Mouse (Mus musculus) midbrain, embryonic 15.5 days (tissue): ENCODE results near the gene Tmem120a. TPM values are rescaled to one million over a fixed set of nuclear protein-coding genes. Genes with fewer than 3 reads are reported as not detected.

Experiments
- ATAC-seq: fragments of 200-750 bp; cut with Nextera tagmentation; replicated peaks from 2 replicates; pipeline ENCODE4 v1.8.0; 2017; ENCODE audit warnings: moderate TSS enrichment
- H3K27ac ChIP-seq: fragments of 300-500 bp; sonication (generic); 2 replicates; pipeline ENCODE4 v1.5.1; 2015; ENCODE audit warnings: mild to moderate bottlenecking, inconsistent platforms
- H3K27me3 ChIP-seq: fragments of 300-500 bp; sonication (generic); replicated peaks from 2 replicates; pipeline ENCODE4 v1.6.1; 2015; ENCODE audit warnings: inconsistent platforms
- H3K36me3 ChIP-seq: fragments of 300-500 bp; sonication (generic); replicated peaks from 2 replicates; pipeline ENCODE4 v1.6.1; 2015; ENCODE audit warnings: inconsistent platforms
- H3K4me1 ChIP-seq: fragments of 300-500 bp; sonication (generic); 2 replicates; pipeline ENCODE4 v1.6.1; 2015; ENCODE audit warnings: inconsistent platforms
- H3K4me2 ChIP-seq: fragments of 300-500 bp; sonication (generic); 2 replicates; pipeline ENCODE4 v1.6.1; 2015; ENCODE audit warnings: inconsistent platforms, mild to moderate bottlenecking, moderate library complexity
- H3K4me3 ChIP-seq: fragments of 300-500 bp; sonication (generic); 2 replicates; pipeline ENCODE4 v1.5.1; 2015; ENCODE audit warnings: mild to moderate bottlenecking, inconsistent platforms
- H3K9ac ChIP-seq: fragments of 300-500 bp; sonication (generic); 2 replicates; pipeline ENCODE4 v1.6.1; 2015; ENCODE audit warnings: mild to moderate bottlenecking, inconsistent platforms
- H3K9me3 ChIP-seq: fragments of 300-500 bp; sonication (generic); 2 replicates; pipeline ENCODE4 v1.6.1; 2016; ENCODE audit warnings: inconsistent platforms
- WGBS: fragments of 180-500 bp; shearing (Covaris S2); methylation state at CpG from one replicate; pipeline ENCODE4 v1.1.7; 2015; ENCODE audit warnings: mixed read lengths; 5-methylcytosine and 5-hydroxymethylcytosine counted together
- polyA plus RNA-seq: library from polyadenylated mRNA; unstranded; fragments of >200 nt; fragmentation: Nextera tagmentation; extraction: Ambion mirVana; gene quantifications from 2 replicates; pipeline ENCODE4 v1.2.1, GENCODE M21; 2015

Tmem120a gene
- polyA plus RNA-seq, 1 experiment from 2014 or later = 85.5 TPM

GRCm38 (mm10) chr5:135719586-135720120, 24.6 kb downstream of the Tmem120a start:
- Histone ChIP-seq H3K27ac (no peak overlapping the region), H3K9me3 (no peaks in the 10 kb centered on the region), H3K36me3 (peaks cover 5% of the 10 kb centered on the region; the same call in 1 of the 2 replicates), H3K4me2 (no peak overlapping the region), H3K27me3 (no peaks in the 10 kb centered on the region), H3K9ac (no peak overlapping the region), H3K4me1 (peaks cover 5% of the 10 kb centered on the region), H3K4me3 (no peak overlapping the region)
- WGBS = 86% methylated on average over 10 of the region's 10 CpGs
- no peak for ATAC-seq

GRCm38 (mm10) chr5:135715624-135716023, 28.6 kb downstream of the Tmem120a start:
- H3K27me3 ChIP-seq = no peaks in the 10 kb centered on the region
- no peak overlapping the region for H3K9ac ChIP-seq
- H3K4me3 ChIP-seq = no peak overlapping the region
- 59% methylated on average over 10 of the region's 10 CpGs for WGBS
- H3K9me3 ChIP-seq = no peaks in the 10 kb centered on the region
- H3K36me3 ChIP-seq = peaks cover 5% of the 10 kb centered on the region; the same call in 1 of the 2 replicates
- H3K27ac ChIP-seq = no peak overlapping the region
- H3K4me1 ChIP-seq = 0 out of 2 replicates have a peak, but pooled peaks cover 2% of the 10 kb centered on the region
- ATAC-seq = no peak
- H3K4me2 ChIP-seq = no peak overlapping the region

GRCm38 (mm10) chr5:135713441-135714218, 30.6 kb downstream of the Tmem120a start:
- no peak overlapping the region for H3K27ac ChIP-seq
- H3K9me3 ChIP-seq = no peaks in the 10 kb centered on the region
- H3K4me3 ChIP-seq = no peak overlapping the region
- no peak overlapping the region for H3K9ac ChIP-seq
- peaks cover 5% of the 10 kb centered on the region; the same call in 1 of the 2 replicates for H3K36me3 ChIP-seq
- H3K4me1 ChIP-seq = 0 out of 2 replicates have a peak, but pooled peaks cover 2% of the 10 kb centered on the region
- WGBS = 81% methylated on average over 16 of the region's 16 CpGs
- no peak overlapping the region for H3K4me2 ChIP-seq
- ATAC-seq = no peak
- H3K27me3 ChIP-seq = no peaks in the 10 kb centered on the region

DNA sequence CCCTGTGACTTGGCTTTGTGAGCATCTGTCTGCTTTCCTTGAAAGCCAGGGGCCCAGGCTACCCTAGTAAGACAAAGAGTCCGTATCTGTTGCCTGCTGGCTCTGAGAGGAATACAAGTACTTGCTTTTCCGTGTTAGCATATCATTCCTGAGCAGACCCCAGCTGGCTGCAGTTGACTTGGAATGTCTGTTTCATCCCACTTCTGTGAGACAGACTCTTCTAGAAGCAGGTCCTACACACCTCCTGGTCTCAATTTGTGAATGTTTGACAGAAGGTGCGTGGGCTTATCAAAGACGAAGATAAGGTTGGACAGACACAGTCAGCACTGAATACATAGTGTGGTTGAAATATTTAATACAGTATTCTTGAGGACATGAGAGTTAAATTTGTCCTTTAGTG, 31.4 kb downstream of the Tmem120a start:
- 0 out of 2 replicates have a peak, but pooled peaks cover 2% of the 10 kb centered on the region for H3K4me1 ChIP-seq
- 72% methylated on average over 4 of the region's 4 CpGs for WGBS
- H3K36me3 ChIP-seq = peaks cover 5% of the 10 kb centered on the region; the same call in 1 of the 2 replicates
- H3K4me3 ChIP-seq = no peak overlapping the region
- no peaks in the 10 kb centered on the region for H3K27me3 ChIP-seq
- ATAC-seq = no peak
- H3K9me3 ChIP-seq = no peaks in the 10 kb centered on the region
- H3K4me2 ChIP-seq = no peak overlapping the region
- H3K27ac ChIP-seq = no peak overlapping the region
- H3K9ac ChIP-seq = no peak overlapping the region

DNA sequence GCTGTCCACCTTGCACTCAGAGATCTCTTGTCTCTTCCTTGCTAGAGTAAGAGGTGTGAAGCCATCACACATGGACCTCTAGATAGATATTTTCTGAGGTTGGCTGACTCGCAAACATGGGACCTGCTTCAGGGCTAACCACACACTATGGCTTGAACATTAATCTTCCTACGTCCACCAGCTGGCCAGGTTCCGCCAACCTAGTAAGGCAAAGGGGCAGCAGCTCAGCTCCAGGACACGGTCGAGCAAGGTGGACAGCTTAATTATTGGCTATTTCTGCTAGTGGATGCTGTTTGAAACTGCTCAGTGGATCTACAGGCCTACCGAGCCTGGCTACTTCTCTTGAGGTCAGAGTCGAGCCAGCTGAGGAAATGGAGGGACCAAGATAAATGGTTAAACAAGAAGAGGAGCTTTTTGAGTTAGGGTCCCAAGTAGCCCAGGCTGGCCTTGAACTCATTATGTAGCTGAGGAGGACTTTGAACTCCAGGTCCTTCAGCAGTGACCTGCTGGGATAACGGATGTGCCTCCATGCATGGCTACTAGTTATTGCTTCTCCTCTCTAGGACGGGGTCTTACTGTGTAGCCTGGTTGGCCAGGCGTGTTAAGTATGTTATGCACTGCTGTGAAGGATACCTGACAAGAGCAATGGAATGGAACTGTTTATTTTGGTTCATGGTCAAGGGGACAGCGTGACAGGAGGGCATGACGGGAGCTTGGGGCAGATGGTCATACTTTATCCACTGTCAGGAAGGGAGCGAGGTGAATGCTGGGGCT, 32.5 kb downstream of the Tmem120a start:
- Histone ChIP-seq H3K36me3 (no peaks in the 10 kb centered on the region), H3K9ac (no peak overlapping the region), H3K27ac (no peak overlapping the region), H3K4me3 (no peak overlapping the region), H3K27me3 (no peaks in the 10 kb centered on the region), H3K4me2 (no peak overlapping the region), H3K4me1 (0 out of 2 replicates have a peak, but pooled peaks cover 2% of the 10 kb centered on the region), H3K9me3 (no peaks in the 10 kb centered on the region)
- ATAC-seq = no peak
- 92% methylated on average over 13 of the region's 13 CpGs for WGBS

GRCm38 (mm10) chr5:135710599-135711214, 33.5 kb downstream of the Tmem120a start:
- 83% methylated on average over 7 of the region's 7 CpGs for WGBS
- H3K36me3 ChIP-seq = no peaks in the 10 kb centered on the region
- H3K4me2 ChIP-seq = no peak overlapping the region
- no peak overlapping the region for H3K4me3 ChIP-seq
- no peak for ATAC-seq
- no peaks in the 10 kb centered on the region for H3K27me3 ChIP-seq
- H3K27ac ChIP-seq = no peak overlapping the region
- no peak overlapping the region for H3K9ac ChIP-seq
- 0 out of 2 replicates have a peak, but pooled peaks cover 2% of the 10 kb centered on the region for H3K4me1 ChIP-seq
- no peaks in the 10 kb centered on the region for H3K9me3 ChIP-seq

- H3K9ac ChIP-seq = no peak overlapping the region
- H3K4me1 ChIP-seq = 0 out of 2 replicates have a peak, but pooled peaks cover 2% of the 10 kb centered on the region
- 94% methylated on average over 5 of the region's 5 CpGs for WGBS
- no peak for ATAC-seq
- H3K4me3 ChIP-seq = no peak overlapping the region
- H3K4me2 ChIP-seq = no peak overlapping the region
- H3K27ac ChIP-seq = no peak overlapping the region
- H3K9me3 ChIP-seq = no peaks in the 10 kb centered on the region
- no peaks in the 10 kb centered on the region for H3K27me3 ChIP-seq
- no peaks in the 10 kb centered on the region for H3K36me3 ChIP-seq
These were observed 34.5 kb downstream of the Tmem120a start for GRCm38 (mm10) chr5:135709716-135710115.

GRCm38 (mm10) chr5:135707855-135708254, 36.4 kb downstream of the Tmem120a start:
- Histone ChIP-seq H3K9ac (no peak overlapping the region), H3K4me1 (0 out of 2 replicates have a peak, but pooled peaks cover 3% of the 10 kb centered on the region), H3K27ac (no peak overlapping the region), H3K9me3 (no peaks in the 10 kb centered on the region), H3K4me2 (no peak overlapping the region), H3K36me3 (no peaks in the 10 kb centered on the region), H3K4me3 (no peak overlapping the region), H3K27me3 (no peaks in the 10 kb centered on the region)
- 67% methylated on average over 1 of the region's 1 CpGs for WGBS
- no peak for ATAC-seq

DNA sequence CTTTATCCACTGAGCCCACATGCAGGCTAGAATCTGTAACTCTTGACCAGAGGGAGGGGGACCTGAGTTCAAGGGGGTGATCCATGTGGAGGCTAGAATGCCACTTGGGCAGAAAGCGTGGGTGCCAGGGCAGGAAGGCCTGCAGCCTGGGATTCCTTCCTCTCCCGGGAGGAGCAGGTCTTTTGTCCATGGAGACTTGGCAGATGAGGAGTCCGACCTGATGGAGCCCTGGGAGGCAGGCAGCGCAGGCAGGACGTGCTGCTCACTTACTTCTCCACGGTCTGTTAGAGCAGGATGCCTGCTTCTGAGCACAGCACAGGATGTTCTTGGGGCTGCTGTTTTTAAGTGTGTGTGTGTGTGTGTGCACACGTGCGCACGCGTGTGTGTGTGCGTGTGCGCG, 37.2 kb downstream of the Tmem120a start:
- Histone ChIP-seq H3K27ac (no peak overlapping the region), H3K36me3 (no peaks in the 10 kb centered on the region), H3K4me1 (0 out of 2 replicates have a peak, but pooled peaks cover 3% of the 10 kb centered on the region), H3K9me3 (no peaks in the 10 kb centered on the region), H3K4me2 (no peak overlapping the region), H3K9ac (no peak overlapping the region), H3K4me3 (no peak overlapping the region), H3K27me3 (no peaks in the 10 kb centered on the region)
- 96% methylated on average over 13 of the region's 13 CpGs for WGBS
- no peak for ATAC-seq

- Histone ChIP-seq H3K9me3 (no peaks in the 10 kb centered on the region), H3K9ac (no peak overlapping the region), H3K4me3 (no peak overlapping the region), H3K27me3 (no peaks in the 10 kb centered on the region), H3K4me2 (no peak overlapping the region), H3K27ac (no peak overlapping the region), H3K4me1 (0 out of 2 replicates have a peak, but pooled peaks cover 3% of the 10 kb centered on the region), H3K36me3 (no peaks in the 10 kb centered on the region)
- WGBS = 93% methylated on average over 4 of the region's 4 CpGs
- no peak for ATAC-seq
These were observed 38.9 kb downstream of the Tmem120a start for GRCm38 (mm10) chr5:135705383-135705782.

DNA sequence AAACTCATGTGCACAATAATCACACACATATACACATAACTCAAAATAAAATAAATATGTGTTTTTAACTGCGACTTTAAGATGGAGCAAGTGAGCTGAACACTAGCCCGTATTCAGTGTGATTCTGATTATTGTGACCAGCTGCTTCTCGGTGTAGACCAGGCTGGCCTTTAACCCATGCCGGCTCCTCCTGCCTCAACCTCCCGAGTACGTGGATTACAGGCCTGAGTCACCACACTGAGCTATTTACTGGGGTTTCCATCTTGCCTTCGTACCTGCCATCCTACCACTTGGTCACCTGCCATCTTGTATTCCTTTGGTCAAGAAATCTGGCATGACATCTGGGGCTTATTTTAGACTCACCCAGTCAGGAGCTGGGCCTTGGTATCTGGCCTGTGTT, 40.8 kb downstream of the Tmem120a start:
- 0 out of 2 replicates have a peak, but pooled peaks cover 2% of the 10 kb centered on the region for H3K36me3 ChIP-seq
- no peak for ATAC-seq
- no peaks in the 10 kb centered on the region for H3K27me3 ChIP-seq
- H3K9ac ChIP-seq = no peak overlapping the region
- 93% methylated on average over 7 of the region's 7 CpGs for WGBS
- no peak overlapping the region for H3K4me2 ChIP-seq
- H3K27ac ChIP-seq = no peak overlapping the region
- no peak overlapping the region for H3K4me3 ChIP-seq
- no peaks in the 10 kb centered on the region for H3K9me3 ChIP-seq
- H3K4me1 ChIP-seq = 0 out of 2 replicates have a peak, but pooled peaks cover 3% of the 10 kb centered on the region
